Comparison of ENCODE assay signal across 8 mouse cellular contexts in the genomic region with DNA sequence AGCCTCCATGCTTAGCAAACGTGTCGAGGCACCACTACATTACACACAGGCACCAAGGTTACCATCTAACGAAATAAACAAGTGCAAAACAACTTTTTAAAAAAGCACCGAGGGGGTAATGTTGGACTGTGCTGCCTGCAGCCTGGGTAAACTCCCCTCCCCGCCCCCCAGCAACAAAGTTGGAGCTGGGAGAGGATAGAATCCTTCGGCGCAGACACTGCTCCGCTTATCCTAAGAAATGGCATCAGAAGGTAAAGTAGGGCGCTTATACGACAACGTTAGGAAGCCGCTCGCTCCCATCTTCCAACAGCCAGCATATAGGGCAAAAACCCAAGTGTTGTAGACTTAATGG. TPM values are rescaled to one million over a fixed set of nuclear protein-coding genes. Genes with fewer than 3 reads are reported as not detected.
DNase-seq lines count a peak whose midpoint lies in the region; ATAC-seq and TF ChIP-seq lines count a peak whose summit lies in the region.

No protein-coding gene starts in this region.

- H3K27ac ChIP-seq in hindbrain, embryonic 11.5 days (ENCODE audit: low read depth, low read length): peak overlapping the region; percentile 90
- H3K27ac ChIP-seq in liver, postnatal 0 days (ENCODE audit: low read depth): peak overlapping the region; percentile 97

- peak overlapping the region; percentile 84 for H3K4me3 ChIP-seq in hindbrain, embryonic 11.5 days (ENCODE audit: low read depth, low read length)
- peak overlapping the region; percentile 85 for H3K4me3 ChIP-seq in liver, postnatal 0 days (ENCODE audit: low read depth, low read length)

- no peak for TF ChIP-seq EP300 in liver, postnatal 0 days (IDR thresholded peaks at IDR 0.05; ENCODE audit: low read depth)

- H3K27me3 ChIP-seq in hindbrain, embryonic 11.5 days (ENCODE audit: control insufficient read depth, insufficient read depth, low read length): no peaks in the 10 kb centered on the region
- no peaks in the 10 kb centered on the region for H3K27me3 ChIP-seq in liver, postnatal 0 days (ENCODE audit: insufficient read depth, low read length)

- no peaks in the 10 kb centered on the region for H3K9me3 ChIP-seq in hindbrain, embryonic 11.5 days (ENCODE audit: control insufficient read depth, low read length)
- no peaks in the 10 kb centered on the region for H3K9me3 ChIP-seq in liver, postnatal 0 days (ENCODE audit: low read length)

- peak overlapping the region; percentile 73 for H3K4me2 ChIP-seq in hindbrain, embryonic 11.5 days (replicated peaks; ENCODE audit: low read depth, low read length)
- peak overlapping the region; percentile 75 for H3K4me2 ChIP-seq in liver, postnatal 0 days (ENCODE audit: low read depth, low read length)

- TF ChIP-seq CTCF in liver, postnatal 0 days (IDR thresholded peaks at IDR 0.05; ENCODE audit: low read depth): no peak

- H3K9ac ChIP-seq in hindbrain, embryonic 11.5 days (ENCODE audit: low read depth, low read length): peak overlapping the region; percentile 83
- H3K9ac ChIP-seq in liver, postnatal 0 days (replicated peaks): peak overlapping the region; percentile 93

- 2% methylated on average over 13 of the region's 13 CpGs for WGBS in hindbrain, embryonic 11.5 days
- under 1% methylated on average over 13 of the region's 13 CpGs for WGBS in liver, postnatal 0 days (ENCODE audit: insufficient replicate concordance)

- DNase-seq in cerebellum, adult 9-11 months: peak; percentile 60
- DNase-seq in cerebellum, adult 8-10 months: no peak
- peak; percentile 32 for DNase-seq in thymus, postnatal 14 days
- DNase-seq in thymus, postnatal 10 days (ENCODE audit: low spot score in 2 of 2): no peak
- DNase-seq in hindbrain, embryonic 11.5 days (ENCODE audit: low spot score): no peak
- DNase-seq in liver, postnatal 0 days: no peak
- DNase-seq in adipocyte (ENCODE audit: low spot score): no peak
- DNase-seq in spleen, postnatal 14 days (ENCODE audit: low spot score in 2 of 2): no peak

- peak; percentile 3; the same call in 1 of the 2 replicates for ATAC-seq in hindbrain, embryonic 11.5 days (ENCODE audit: low FRiP score)
- no peak for ATAC-seq in liver, postnatal 0 days

- H3K36me3 ChIP-seq in hindbrain, embryonic 11.5 days (ENCODE audit: control insufficient read depth, insufficient read depth, low read length): no peaks in the 10 kb centered on the region
- H3K36me3 ChIP-seq in liver, postnatal 0 days (replicated peaks; ENCODE audit: insufficient read depth, low read length): peaks cover 7% of the 10 kb centered on the region

- no peaks in the 10 kb centered on the region for H3K4me1 ChIP-seq in hindbrain, embryonic 11.5 days (replicated peaks; ENCODE audit: control insufficient read depth, insufficient read depth, low read length)
- H3K4me1 ChIP-seq in liver, postnatal 0 days (ENCODE audit: insufficient read depth): peaks cover 24% of the 10 kb centered on the region

RNA-seq across cellular contexts. Expression of gene Ubr2, which starts 0.8 kb away (rescaled TPM):
- polyA plus RNA-seq in hindbrain, embryonic 11.5 days (2014; fragmentation: Nextera tagmentation; extraction: Ambion mirVana): 17.7 and 23.8 TPM in 2 replicates
- polyA plus RNA-seq in liver, postnatal 0 days (2015; fragmentation: Nextera tagmentation; extraction: Ambion mirVana): 6.1 and 6.6 TPM in 2 replicates

Comparison
In these comparisons a context has a peak if more than half of its experiments do, and no peak if none do; other contexts are left out.
1. DNase-seq: peak in cerebellum, adult 9-11 months (single experiment) and thymus, postnatal 14 days (single experiment); none in cerebellum, adult 8-10 months (single experiment), thymus, postnatal 10 days (0 of 2), hindbrain, embryonic 11.5 days (single experiment), liver, postnatal 0 days (single experiment), adipocyte (single experiment) and spleen, postnatal 14 days (0 of 2).